In genomic region chr6:39917242-39917641, GRCm38 (mm10) we compare ENCODE assay signal across 17 mouse cellular contexts. TPM values are rescaled to one million over a fixed set of nuclear protein-coding genes. Genes with fewer than 3 reads are reported as not detected.
DNase-seq lines count a peak whose midpoint lies in the region; ATAC-seq lines count a peak whose summit lies in the region.
"Had no signal": no experiment of that assay in that cellular context is flagged by ENCODE, and none has a peak within 500 bp of the region (broad histone marks: within the 10 kb centered on the region; RNA-seq: fewer than 3 reads in every experiment).

No protein-coding gene starts in this region.

- H3K27me3 ChIP-seq in forebrain, embryonic 16.5 days (replicated peaks; ENCODE audit: control insufficient read depth, insufficient read depth, low read length): no peaks in the 10 kb centered on the region
- no peaks in the 10 kb centered on the region for H3K27me3 ChIP-seq in forebrain, embryonic 13.5 days
- H3K27me3 ChIP-seq in neural tube, embryonic 11.5 days (ENCODE audit: control insufficient read depth, insufficient read depth, low read length): no peaks in the 10 kb centered on the region
- H3K27me3 ChIP-seq: heart, embryonic 15.5 days; limb, embryonic 13.5 days had no signal

- peak; percentile 15 for DNase-seq in neural tube, embryonic 11.5 days (ENCODE audit: low spot score)
- no peak for DNase-seq in neural tube, embryonic 10.5 days (ENCODE audit: extremely low spot score, low spot score)
- peak; percentile 37 for DNase-seq in mesoderm, embryonic 11.5 days (ENCODE audit: low read depth, low spot score)
- peak; percentile 85 for DNase-seq in retina, postnatal 1 day
- DNase-seq in gastrocnemius, postnatal 14 days: no peak
- no peak for DNase-seq in lung, postnatal 10 days
- DNase-seq: adrenal gland, postnatal 10 days; cerebellum, adult 11 months; lung, adult 2 months had no signal

- no peak overlapping the region for H3K9ac ChIP-seq in forebrain, embryonic 16.5 days (replicated peaks; ENCODE audit: low read depth, low read length)
- no peak overlapping the region for H3K9ac ChIP-seq in forebrain, embryonic 13.5 days
- H3K9ac ChIP-seq in neural tube, embryonic 11.5 days (ENCODE audit: low read length): no peak overlapping the region
- H3K9ac ChIP-seq: heart, embryonic 15.5 days; limb, embryonic 13.5 days had no signal

- no peak overlapping the region for H3K4me3 ChIP-seq in forebrain, embryonic 16.5 days (replicated peaks; ENCODE audit: low read length)
- H3K4me3 ChIP-seq in forebrain, embryonic 13.5 days: no peak overlapping the region
- H3K4me3 ChIP-seq in neural tube, embryonic 11.5 days (ENCODE audit: low read depth, low read length): no peak overlapping the region
- H3K4me3 ChIP-seq: heart, embryonic 15.5 days; limb, embryonic 13.5 days; megakaryocyte, embryonic 14.5 days had no signal

- peaks cover 10% of the 10 kb centered on the region for H3K4me1 ChIP-seq in forebrain, embryonic 16.5 days (replicated peaks; ENCODE audit: control insufficient read depth, insufficient read depth, low read length)
- peaks cover 16% of the 10 kb centered on the region for H3K4me1 ChIP-seq in forebrain, embryonic 13.5 days
- no peaks in the 10 kb centered on the region for H3K4me1 ChIP-seq in neural tube, embryonic 11.5 days (ENCODE audit: control insufficient read depth, insufficient read depth, low read length)
- H3K4me1 ChIP-seq: heart, embryonic 15.5 days; megakaryocyte, embryonic 14.5 days had no signal

- 33% methylated on average over 8 of the region's 8 CpGs for WGBS in forebrain, embryonic 16.5 days
- WGBS in forebrain, embryonic 13.5 days: 35% methylated on average over 8 of the region's 8 CpGs
- WGBS in neural tube, embryonic 11.5 days: 49% methylated on average over 8 of the region's 8 CpGs

- ATAC-seq in forebrain, embryonic 16.5 days: peak; percentile 43; the same call in 1 of the 2 replicates
- no peak for ATAC-seq in forebrain, embryonic 13.5 days
- ATAC-seq in neural tube, embryonic 11.5 days (ENCODE audit: insufficient read depth, low FRiP score, low TSS enrichment): no peak
- ATAC-seq: CD4-positive, CD25-positive, alpha-beta regulatory T cell, adult 4 months; intestine, embryonic 16.5 days; Patski had no signal

- intact Hi-C loops in gastrocnemius, postnatal 14 days (cut with DNase I; ENCODE audit: low total_unique reads): no loop called here

- no peaks in the 10 kb centered on the region for H3K36me3 ChIP-seq in forebrain, embryonic 16.5 days (ENCODE audit: control insufficient read depth, insufficient read depth)
- no peaks in the 10 kb centered on the region for H3K36me3 ChIP-seq in forebrain, embryonic 13.5 days (ENCODE audit: poor library complexity, severe bottlenecking)
- no peaks in the 10 kb centered on the region for H3K36me3 ChIP-seq in neural tube, embryonic 11.5 days (ENCODE audit: control insufficient read depth, insufficient read depth, low read length)
- H3K36me3 ChIP-seq: heart, embryonic 15.5 days; limb, embryonic 13.5 days had no signal

- H3K9me3 ChIP-seq in forebrain, embryonic 16.5 days (ENCODE audit: control insufficient read depth, low read length): no peaks in the 10 kb centered on the region
- no peaks in the 10 kb centered on the region for H3K9me3 ChIP-seq in forebrain, embryonic 13.5 days (replicated peaks)
- no peaks in the 10 kb centered on the region for H3K9me3 ChIP-seq in neural tube, embryonic 11.5 days (ENCODE audit: control insufficient read depth, low read length)
- H3K9me3 ChIP-seq: heart, embryonic 15.5 days; limb, embryonic 13.5 days; megakaryocyte, embryonic 14.5 days had no signal

- H3K27ac ChIP-seq in forebrain, embryonic 16.5 days (ENCODE audit: low read length): peak overlapping the region; percentile 34; the same call in 1 of the 2 replicates
- no peak overlapping the region for H3K27ac ChIP-seq in forebrain, embryonic 13.5 days
- H3K27ac ChIP-seq in neural tube, embryonic 11.5 days (ENCODE audit: low read depth, low read length): no peak overlapping the region
- H3K27ac ChIP-seq: heart, embryonic 15.5 days; limb, embryonic 13.5 days had no signal

- H3K4me2 ChIP-seq in forebrain, embryonic 16.5 days (ENCODE audit: low read length): no peak overlapping the region
- H3K4me2 ChIP-seq in forebrain, embryonic 13.5 days: no peak overlapping the region
- no peak overlapping the region for H3K4me2 ChIP-seq in neural tube, embryonic 11.5 days (ENCODE audit: low read depth)
- H3K4me2 ChIP-seq: heart, embryonic 15.5 days; limb, embryonic 13.5 days had no signal

RNA-seq across cellular contexts. Expression of gene Tmem178b, which starts 44.2 kb away (rescaled TPM):
- 25.2 and 32.2 TPM in 2 replicates for polyA plus RNA-seq in forebrain, embryonic 16.5 days (2015; fragmentation: Nextera tagmentation; extraction: Ambion mirVana)
- polyA plus RNA-seq in forebrain, embryonic 13.5 days (2015; fragmentation: Nextera tagmentation; extraction: Ambion mirVana): 16.4 and 21.1 TPM in 2 replicates
- polyA plus RNA-seq in neural tube, embryonic 11.5 days (2014; fragmentation: Nextera tagmentation; extraction: Ambion mirVana): 7.3 and 8.5 TPM in 2 replicates
- 1 to 10 TPM; 2.5 TPM for total RNA-seq in gastrocnemius, postnatal 14 days (2021)
- polyA plus RNA-seq: Patski had no signal

Comparison
In these comparisons a context has a peak if more than half of its experiments do, and no peak if none do; other contexts are left out.
1. DNase-seq: peak in neural tube, embryonic 11.5 days (single experiment), mesoderm, embryonic 11.5 days (single experiment) and retina, postnatal 1 day (single experiment); none in neural tube, embryonic 10.5 days (single experiment), gastrocnemius, postnatal 14 days (single experiment) and lung, postnatal 10 days (single experiment).